Mouse (Mus musculus) C2C12 (cell line): ENCODE measurements around the gene Hipk3. TPM values are rescaled to one million over a fixed set of nuclear protein-coding genes. Genes with fewer than 3 reads are reported as not detected.

Experiments used
- H3K27me3 ChIP-seq: one replicate; pipeline ENCODE4 v1.6.1; 2011; ENCODE audit not compliant: control insufficient read depth, insufficient read depth, insufficient read length
- H3K36me3 ChIP-seq: one replicate; pipeline ENCODE4 v1.6.1; 2011; ENCODE audit not compliant: control insufficient read depth, insufficient read depth
- H3K4me3 ChIP-seq: one replicate; pipeline ENCODE4 v1.5.1; 2011; ENCODE audit warnings: mild to moderate bottlenecking, control low read depth; ENCODE audit not compliant: poor library complexity, insufficient read depth, severe bottlenecking
- H3K79me2 ChIP-seq: one replicate; pipeline ENCODE4 v1.6.1; 2011; ENCODE audit not compliant: control insufficient read depth, insufficient read depth
- H3K79me3 ChIP-seq: one replicate; pipeline ENCODE4 v1.6.1; 2011; ENCODE audit warnings: low read depth, control low read depth
- H3ac ChIP-seq: one replicate; pipeline ENCODE3; 2011; ENCODE audit warnings: low read depth; ENCODE audit not compliant: control insufficient read depth, insufficient read length
- CEBPB ChIP-seq: IDR thresholded peaks from one replicate; pipeline ENCODE4 v1.6.1; 2011; ENCODE audit warnings: low read depth, mild to moderate bottlenecking, control low read depth, moderate library complexity
- CTCF ChIP-seq: IDR thresholded peaks from one replicate; pipeline ENCODE4 v1.5.1; 2011; ENCODE audit not compliant: control insufficient read depth, insufficient read depth, insufficient read length
- FOSL1 ChIP-seq: IDR thresholded peaks from one replicate; pipeline ENCODE4 v1.8.0; 2011; ENCODE audit warnings: mild to moderate bottlenecking, low read length; ENCODE audit not compliant: poor library complexity, insufficient read depth, severe bottlenecking
- MAX ChIP-seq: IDR thresholded peaks from one replicate; pipeline ENCODE4 v1.6.1; 2011; ENCODE audit warnings: mild to moderate bottlenecking, control low read depth
- MYOD1 ChIP-seq: IDR thresholded peaks from one replicate; pipeline ENCODE4 v1.6.1; 2011; ENCODE audit warnings: low read depth; ENCODE audit not compliant: control insufficient read depth, insufficient read length
- MYOG ChIP-seq: IDR thresholded peaks from one replicate; pipeline ENCODE4 v1.6.1; 2011; ENCODE audit not compliant: control insufficient read depth, insufficient read length; ENCODE audit errors: extremely low read depth
- USF1 ChIP-seq: IDR thresholded peaks from one replicate; pipeline ENCODE4 v1.6.1; 2011; ENCODE audit warnings: low read depth, mild to moderate bottlenecking, control low read depth, moderate library complexity
- polyA plus RNA-seq: library from polyadenylated mRNA; unstranded; fragments of >200 nt; fragmentation: generic; extraction: Trizol; gene quantifications from one replicate; pipeline ENCODE4 v1.2.1, GENCODE M21; 2012; ENCODE audit warnings: missing spikeins

The Hipk3 gene
- polyA plus RNA-seq, 1 experiment = 8.8 TPM

- TF ChIP-seq USF1 (no peak), CTCF (no peak), MYOG (no peak), MAX (no peak), MYOD1 (no peak), CEBPB (no peak), FOSL1 (no peak)
- no peaks in the 10 kb centered on the region for H3K79me3 ChIP-seq
- H3ac ChIP-seq = no peak overlapping the region
- no peaks in the 10 kb centered on the region for H3K36me3 ChIP-seq
- no peak overlapping the region for H3K4me3 ChIP-seq
- H3K27me3 ChIP-seq = no peaks in the 10 kb centered on the region
- H3K79me2 ChIP-seq = no peaks in the 10 kb centered on the region
Measured at GRCm38 (mm10) chr2:104511622-104512021, 17.4 kb upstream of the Hipk3 start.

DNA sequence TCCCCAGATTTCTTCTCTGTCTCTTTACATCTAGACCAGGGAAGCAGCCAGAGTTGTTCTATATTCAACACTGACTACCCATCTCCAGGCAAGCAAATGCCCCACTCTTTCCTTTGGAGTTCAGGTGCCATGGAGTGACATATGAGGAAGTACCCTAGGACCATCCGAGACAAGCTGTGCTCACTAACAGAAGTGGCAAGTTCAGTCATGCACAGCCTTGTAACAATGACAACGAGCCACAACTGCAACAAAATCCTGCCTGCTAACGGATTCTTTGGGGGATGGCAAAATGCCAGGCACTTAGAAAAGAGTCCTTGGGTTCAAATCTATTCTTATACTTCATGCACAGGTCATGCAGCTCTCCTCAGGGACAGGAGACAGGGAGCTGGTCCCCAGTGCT, 8.1 kb upstream of the Hipk3 start:
- Histone ChIP-seq H3K79me3 (no peaks in the 10 kb centered on the region), H3ac (no peak overlapping the region), H3K36me3 (no peaks in the 10 kb centered on the region), H3K79me2 (no peaks in the 10 kb centered on the region), H3K4me3 (no peak overlapping the region), H3K27me3 (no peaks in the 10 kb centered on the region)
- TF ChIP-seq CEBPB (no peak), MYOG (no peak), MYOD1 (no peak), MAX (no peak), FOSL1 (no peak), CTCF (no peak), USF1 (no peak)

DNA sequence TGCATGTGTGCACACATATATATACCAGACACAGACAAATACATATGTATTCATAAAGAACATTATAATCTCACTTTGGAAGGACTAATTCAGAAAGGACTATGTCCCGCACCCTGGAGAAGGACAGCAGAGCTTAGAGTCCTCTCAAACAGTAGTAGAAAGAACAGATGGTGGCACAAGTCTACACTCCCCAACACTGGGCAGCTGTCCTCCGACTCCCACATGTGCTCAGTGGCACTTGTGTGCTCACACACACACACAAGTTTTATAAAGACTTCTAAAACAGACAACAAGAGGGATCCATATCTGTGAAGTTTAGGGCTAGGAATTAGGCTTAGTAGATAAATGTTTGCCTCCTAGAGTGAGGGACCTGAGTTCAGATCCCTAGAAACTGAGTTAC, 6.8 kb upstream of the Hipk3 start:
- no peaks in the 10 kb centered on the region for H3K79me2 ChIP-seq
- no peaks in the 10 kb centered on the region for H3K27me3 ChIP-seq
- no peaks in the 10 kb centered on the region for H3K36me3 ChIP-seq
- no peak overlapping the region for H3ac ChIP-seq
- TF ChIP-seq CEBPB (no peak), FOSL1 (no peak), MYOD1 (no peak), MAX (no peak), USF1 (no peak), MYOG (no peak), CTCF (no peak)
- H3K4me3 ChIP-seq = no peak overlapping the region
- no peaks in the 10 kb centered on the region for H3K79me3 ChIP-seq

GRCm38 (mm10) chr2:104497771-104498170, 3.5 kb upstream of the Hipk3 start:
- Histone ChIP-seq H3K27me3 (no peaks in the 10 kb centered on the region), H3K79me3 (peaks cover 4% of the 10 kb centered on the region), H3K36me3 (no peaks in the 10 kb centered on the region), H3ac (no peak overlapping the region), H3K4me3 (no peak overlapping the region), H3K79me2 (peaks cover 14% of the 10 kb centered on the region)
- TF ChIP-seq CEBPB (no peak), MAX (no peak), FOSL1 (no peak), MYOD1 (no peak), MYOG (no peak), USF1 (no peak), CTCF (no peak)

DNA sequence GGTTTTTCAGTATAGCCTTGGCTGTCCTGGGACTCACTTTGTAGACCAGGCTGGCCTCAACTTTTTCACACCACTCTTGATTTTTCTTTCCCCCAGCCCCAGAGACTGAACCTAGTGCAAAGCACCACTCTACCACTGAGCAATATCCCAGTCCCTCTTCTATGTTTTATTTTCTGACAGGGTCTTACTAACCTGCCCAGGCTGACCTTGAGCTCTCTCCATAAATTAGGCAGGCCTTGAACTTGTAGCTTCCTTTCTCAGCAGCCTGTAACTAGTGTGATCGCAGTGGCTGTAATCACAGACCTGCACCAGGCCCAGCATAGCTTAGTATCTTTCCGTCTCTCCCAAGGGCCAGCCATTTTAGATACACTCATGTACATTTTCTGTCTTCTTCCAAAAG, 3.0 kb upstream of the Hipk3 start:
- Histone ChIP-seq H3K27me3 (no peaks in the 10 kb centered on the region), H3K36me3 (no peaks in the 10 kb centered on the region), H3K4me3 (no peak overlapping the region), H3K79me2 (peaks cover 20% of the 10 kb centered on the region), H3K79me3 (peaks cover 9% of the 10 kb centered on the region), H3ac (no peak overlapping the region)
- TF ChIP-seq MYOD1 = no peak
- no peak for TF ChIP-seq MAX
- TF ChIP-seq USF1 = no peak
- no peak for TF ChIP-seq CTCF
- no peak for TF ChIP-seq FOSL1
- no peak for TF ChIP-seq CEBPB
- TF ChIP-seq MYOG = no peak

DNA sequence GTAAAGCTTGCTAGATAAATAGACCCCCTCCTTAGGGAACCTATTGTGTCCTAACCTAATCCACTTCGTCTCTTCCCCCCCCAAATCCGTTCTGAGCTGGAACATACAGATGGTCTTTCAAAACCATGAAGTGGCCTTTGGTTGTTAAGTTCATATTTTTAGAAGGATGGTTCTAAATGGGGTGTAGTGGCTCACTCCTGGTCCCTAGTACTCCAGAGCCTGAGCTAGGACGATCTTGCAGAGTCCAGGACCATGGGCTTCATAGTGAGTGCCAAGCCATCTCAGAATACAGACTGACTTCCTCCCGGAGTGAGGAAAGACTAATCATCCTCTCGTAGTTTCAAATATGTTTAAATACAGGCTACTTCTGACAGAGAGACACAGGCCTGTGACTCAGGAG, 2.0 kb upstream of the Hipk3 start:
- no peaks in the 10 kb centered on the region for H3K36me3 ChIP-seq

More for the DNA sequence above, 2.0 kb upstream of the Hipk3 start:
- H3K79me2 ChIP-seq = peaks cover 30% of the 10 kb centered on the region
- no peak for TF ChIP-seq CTCF
- no peak for TF ChIP-seq CEBPB
- no peak for TF ChIP-seq MYOG
- TF ChIP-seq USF1 = no peak
- no peaks in the 10 kb centered on the region for H3K27me3 ChIP-seq
- no peak overlapping the region for H3ac ChIP-seq
- H3K4me3 ChIP-seq = no peak overlapping the region
- H3K79me3 ChIP-seq = peaks cover 20% of the 10 kb centered on the region
